Mouse (Mus musculus) forebrain, embryonic 16.5 days (tissue): ENCODE data around the gene Itpkb. TPM values are rescaled to one million over a fixed set of nuclear protein-coding genes. Genes with fewer than 3 reads are reported as not detected.

Source experiments
- ATAC-seq: fragments of 200-750 bp; cut with Nextera tagmentation; 2 replicates; pipeline ENCODE4 v1.8.0; 2017; ENCODE audit warnings: mild to moderate bottlenecking, moderate library complexity
- H3K27ac ChIP-seq: fragments of 300-500 bp; sonication (generic); 2 replicates; pipeline ENCODE4 v1.5.1; 2014; ENCODE audit warnings: low read length, control low read depth
- H3K27me3 ChIP-seq: fragments of 300-500 bp; sonication (generic); replicated peaks from 2 replicates; pipeline ENCODE4 v1.6.1; 2014; ENCODE audit warnings: low read length; ENCODE audit not compliant: control insufficient read depth, insufficient read depth
- H3K36me3 ChIP-seq: fragments of 300-500 bp; sonication (generic); 2 replicates; pipeline ENCODE4 v1.6.1; 2014; ENCODE audit not compliant: control insufficient read depth, insufficient read depth
- H3K4me1 ChIP-seq: fragments of 300-500 bp; sonication (generic); replicated peaks from 2 replicates; pipeline ENCODE4 v1.6.1; 2014; ENCODE audit warnings: low read length; ENCODE audit not compliant: control insufficient read depth, insufficient read depth
- H3K4me2 ChIP-seq: fragments of 300-500 bp; sonication (generic); 2 replicates; pipeline ENCODE4 v1.6.1; 2014; ENCODE audit warnings: mild to moderate bottlenecking, low read length, control low read depth
- H3K4me3 ChIP-seq: fragments of 300-500 bp; sonication (generic); replicated peaks from 2 replicates; pipeline ENCODE4 v1.5.1; 2014; ENCODE audit warnings: mild to moderate bottlenecking, low read length, control low read depth
- H3K9ac ChIP-seq: fragments of 300-500 bp; sonication (generic); replicated peaks from 2 replicates; pipeline ENCODE4 v1.6.1; 2014; ENCODE audit warnings: low read depth, low read length, control low read depth
- H3K9me3 ChIP-seq: fragments of 300-500 bp; sonication (generic); 2 replicates; pipeline ENCODE4 v1.6.1; 2016; ENCODE audit warnings: low read length; ENCODE audit not compliant: control insufficient read depth
- WGBS: fragments of 180-500 bp; shearing (Covaris S2); extraction: QIAGEN DNeasy Blood & Tissue Kit; methylation state at CpG from one replicate; pipeline ENCODE4 v1.1.7; 2014; 5-methylcytosine and 5-hydroxymethylcytosine counted together
- polyA plus RNA-seq: library from polyadenylated mRNA; unstranded; fragments of >200 nt; fragmentation: Nextera tagmentation; extraction: Ambion mirVana; gene quantifications from 2 replicates; pipeline ENCODE4 v1.2.1, GENCODE M21; 2015

Gene Itpkb
- polyA plus RNA-seq, 1 experiment from 2014 or later = 2.4 TPM

- Histone ChIP-seq H3K4me1 (0 out of 2 replicates have a peak, but pooled peaks cover 5% of the 10 kb centered on the region), H3K4me2 (no peak overlapping the region), H3K36me3 (no peaks in the 10 kb centered on the region), H3K27ac (no peak overlapping the region), H3K27me3 (no peaks in the 10 kb centered on the region), H3K9ac (no peak overlapping the region), H3K4me3 (no peak overlapping the region), H3K9me3 (no peaks in the 10 kb centered on the region)
- 74% methylated on average over 5 of the region's 5 CpGs for WGBS
- no peak for ATAC-seq
These were observed 135.3 kb downstream of the Itpkb start for GRCm38 (mm10) chr1:180465620-180466019.

- Histone ChIP-seq H3K4me1 (0 out of 2 replicates have a peak, but pooled peaks cover 2% of the 10 kb centered on the region), H3K27ac (no peak overlapping the region), H3K4me2 (no peak overlapping the region), H3K9me3 (no peaks in the 10 kb centered on the region), H3K9ac (no peak overlapping the region), H3K4me3 (no peak overlapping the region), H3K27me3 (no peaks in the 10 kb centered on the region), H3K36me3 (no peaks in the 10 kb centered on the region)
- ATAC-seq = no peak
- WGBS = 96% methylated on average over 4 of the region's 4 CpGs
These were observed 137.7 kb downstream of the Itpkb start for GRCm38 (mm10) chr1:180468004-180468403.

GRCm38 (mm10) chr1:180473566-180473965 is 143.3 kb downstream of the Itpkb start:
- no peak overlapping the region for H3K9ac ChIP-seq
- no peaks in the 10 kb centered on the region for H3K27me3 ChIP-seq
- no peak overlapping the region for H3K27ac ChIP-seq
- H3K4me1 ChIP-seq = no peaks in the 10 kb centered on the region
- H3K36me3 ChIP-seq = no peaks in the 10 kb centered on the region
- no peak overlapping the region for H3K4me2 ChIP-seq
- H3K9me3 ChIP-seq = no peaks in the 10 kb centered on the region
- ATAC-seq = no peak
- H3K4me3 ChIP-seq = no peak overlapping the region

Other genes with a start within 250 kb of the Itpkb start
- gene Coq8a, start 130.9 kb upstream of the Itpkb start, polyA plus RNA-seq = 4.1 and 5.1 TPM in 2 replicates
- 11.5 and 14.7 TPM in 2 replicates for gene Psen2, start 67.0 kb upstream of the Itpkb start, polyA plus RNA-seq
- gene Stum, start 153.0 kb downstream of the Itpkb start, polyA plus RNA-seq = 3.9 and 4.3 TPM in 2 replicates
- 138 and 156 TPM in 2 replicates for gene Parp1, start 238.4 kb downstream of the Itpkb start, polyA plus RNA-seq